Mouse (Mus musculus): Measurements from ENCODE around the gene Olfr12.
A peak's percentile ranks its signal among the peaks of the same experiment; 100 is the strongest.

Olfr12 gene

DNA sequence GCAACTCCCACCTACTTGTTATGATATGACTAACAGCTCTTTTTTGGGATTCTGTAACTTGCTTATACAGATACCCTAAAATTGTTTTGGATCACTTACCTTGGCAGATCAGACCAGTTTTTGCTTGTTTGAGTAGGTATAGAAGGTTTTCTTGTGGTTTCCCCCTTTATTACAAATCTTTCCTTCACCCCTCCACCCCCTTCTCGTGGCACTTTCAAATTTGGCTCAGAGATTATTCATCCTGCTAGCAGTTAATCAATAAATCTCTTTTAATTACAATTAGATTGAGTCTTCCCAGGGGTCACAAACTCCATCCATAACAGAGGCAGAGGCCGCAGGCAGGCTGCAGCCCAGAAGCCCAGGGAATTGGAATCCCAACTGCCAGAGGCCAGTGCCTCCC, at the start of gene Olfr12:
Olfr12 (plus strand) TSS at position 301 of the 400 bp plus-strand sequence.
- no peak for DNase-seq (ENCODE audit: low spot score in 2 of 2)

DNA sequence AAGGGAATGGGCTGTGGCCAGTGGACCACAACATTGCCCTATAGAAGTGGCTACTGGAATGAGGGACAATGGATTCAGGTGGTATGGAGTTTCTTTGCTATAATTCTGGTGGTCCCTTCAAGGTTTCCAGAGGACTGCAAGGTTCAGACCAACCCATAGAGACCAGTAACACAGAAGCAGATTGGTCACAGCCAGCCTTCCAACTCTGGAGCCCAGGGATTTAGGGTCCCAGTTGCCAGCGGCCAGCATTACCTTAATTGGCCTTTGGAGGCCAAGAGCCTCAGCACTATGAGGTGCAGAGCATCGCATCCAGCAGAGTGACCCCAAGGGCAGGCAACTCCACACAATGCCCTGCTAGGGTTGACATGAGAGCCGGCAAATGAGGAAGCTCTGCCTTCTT, 46.6 kb upstream of the Olfr12 start, which contains the start of gene Olfr1413:
Olfr1413 (plus strand) TSS at position 301 of the 400 bp plus-strand sequence.
- DNase-seq (ENCODE audit: low spot score in 2 of 2) = no peak

DNA sequence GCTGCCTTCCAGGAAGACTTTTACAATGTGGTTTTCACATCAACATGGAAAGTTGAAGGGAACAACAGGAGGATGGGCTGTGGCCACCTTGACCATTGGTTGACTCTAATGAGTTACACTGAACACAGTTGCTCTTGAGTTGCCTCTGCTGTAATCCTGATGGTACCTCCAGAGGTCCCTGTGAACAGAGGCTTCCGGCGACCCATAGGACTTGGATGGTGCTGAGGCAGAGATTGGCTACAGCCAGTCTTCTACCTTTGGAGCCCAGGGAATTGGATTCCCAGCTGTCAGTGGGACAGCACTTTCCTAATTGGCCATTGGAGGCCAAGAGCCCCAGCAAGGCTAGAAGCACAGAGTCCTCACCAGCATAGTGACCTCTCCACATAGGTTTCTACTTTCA, 32.1 kb upstream of the Olfr12 start, which contains the start of gene Olfr1412:
Olfr1412 (plus strand) TSS at position 301 of the 400 bp plus-strand sequence.
- DNase-seq (ENCODE audit: low spot score in 2 of 2) = no peak

DNA sequence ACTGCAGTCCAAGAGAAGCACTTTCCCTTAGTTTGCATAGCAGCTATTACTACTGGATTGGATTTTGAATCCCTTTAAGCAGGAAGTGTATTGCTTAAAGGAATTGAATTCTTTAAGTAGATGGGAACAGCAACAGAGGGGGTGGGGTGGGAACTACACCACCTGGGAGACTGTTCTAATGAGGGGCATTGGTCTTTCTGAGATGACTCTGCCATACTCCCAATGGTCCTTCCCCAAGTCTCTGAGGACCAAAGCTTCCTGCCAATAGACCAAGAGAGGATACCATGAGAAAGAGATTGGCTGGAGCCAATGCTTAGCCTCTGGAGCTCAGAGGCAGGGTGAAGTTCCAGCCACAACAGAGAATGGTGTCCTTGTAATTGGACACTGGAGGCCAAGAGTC, 23.5 kb upstream of the Olfr12 start, which contains the start of gene Olfr1411:
Olfr1411 (plus strand) TSS at position 301 of the 400 bp plus-strand sequence.
- no peak for DNase-seq (ENCODE audit: low spot score in 2 of 2)

DNA sequence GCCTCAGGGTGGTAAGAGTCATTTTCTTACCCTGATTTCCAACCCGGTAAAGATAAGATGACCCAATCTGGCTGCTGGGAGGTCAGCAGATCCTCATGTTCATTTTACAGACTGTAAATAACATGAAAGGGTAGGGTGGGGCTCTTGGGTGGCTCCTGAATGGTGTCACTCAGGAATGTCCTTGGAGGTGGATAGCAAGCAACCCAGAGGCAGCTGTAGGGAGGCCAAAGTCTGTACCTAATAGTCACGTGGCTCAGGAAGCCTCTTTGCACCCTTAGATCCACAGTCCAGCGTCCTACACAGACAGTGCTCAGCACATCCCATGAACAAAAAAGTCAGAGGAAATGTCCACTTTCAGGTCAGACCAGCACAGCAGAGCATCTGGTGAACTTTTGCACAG, 21.6 kb upstream of the Olfr12 start:
- no peak for DNase-seq (ENCODE audit: low spot score in 2 of 2)

GRCm38 (mm10) chr1:92605482-92605881, 12.1 kb upstream of the Olfr12 start, which contains the start of gene Olfr1410:
Gene Olfr1410, plus strand, starts transcription at chr1:92605782.
- DNase-seq (ENCODE audit: low spot score in 2 of 2) = no peak

- DNase-seq (ENCODE audit: low spot score in 2 of 2) = no peak
Measured at GRCm38 (mm10) chr1:92607711-92608110, 9.9 kb upstream of the Olfr12 start.

DNA sequence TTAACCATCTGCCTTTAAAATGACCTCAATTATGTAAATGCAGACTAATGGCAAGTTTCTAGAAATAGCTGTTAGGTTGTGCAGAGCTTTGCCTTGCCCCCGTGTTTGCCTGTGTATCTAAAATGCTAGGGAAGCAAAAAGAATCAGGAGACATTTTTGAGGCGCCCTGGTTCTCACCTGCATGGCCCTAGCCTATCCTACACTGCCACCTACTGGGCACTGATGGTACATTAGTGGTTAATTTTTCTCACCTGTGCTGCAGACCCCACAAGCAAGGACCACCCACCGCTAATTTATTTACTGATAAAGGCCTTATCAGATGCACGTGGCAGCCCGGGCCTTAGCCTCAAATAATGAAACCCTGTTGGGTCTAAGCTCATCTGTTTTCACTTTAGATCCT, 6.6 kb upstream of the Olfr12 start:
- DNase-seq (ENCODE audit: low spot score in 2 of 2) = peak; percentile 50 to 67

- no peak for DNase-seq (ENCODE audit: low spot score in 2 of 2)
Measured at GRCm38 (mm10) chr1:92613175-92613574, 4.4 kb upstream of the Olfr12 start.

GRCm38 (mm10) chr1:92614516-92614915, 3.1 kb upstream of the Olfr12 start:
- no peak for DNase-seq (ENCODE audit: low spot score in 2 of 2)

DNA sequence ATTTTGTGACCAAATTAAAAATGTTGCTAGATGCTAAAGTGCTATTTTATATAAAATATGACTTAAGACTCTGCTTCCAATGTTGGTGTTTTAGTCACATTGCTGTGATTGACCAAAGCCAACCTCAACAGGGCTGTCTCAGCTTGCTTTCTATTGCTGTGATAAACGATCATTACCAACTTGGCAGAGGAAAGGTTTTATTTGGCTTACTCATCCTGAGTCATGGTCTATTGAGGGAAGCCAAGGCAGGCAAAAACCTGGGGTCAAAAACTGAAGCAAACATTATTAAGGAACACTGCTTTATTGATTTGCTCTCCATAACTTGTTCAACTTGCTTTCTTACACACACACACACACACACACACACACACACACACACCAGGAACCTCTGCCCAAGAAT, 1.5 kb upstream of the Olfr12 start:
- DNase-seq (ENCODE audit: low spot score in 2 of 2) = no peak

DNA sequence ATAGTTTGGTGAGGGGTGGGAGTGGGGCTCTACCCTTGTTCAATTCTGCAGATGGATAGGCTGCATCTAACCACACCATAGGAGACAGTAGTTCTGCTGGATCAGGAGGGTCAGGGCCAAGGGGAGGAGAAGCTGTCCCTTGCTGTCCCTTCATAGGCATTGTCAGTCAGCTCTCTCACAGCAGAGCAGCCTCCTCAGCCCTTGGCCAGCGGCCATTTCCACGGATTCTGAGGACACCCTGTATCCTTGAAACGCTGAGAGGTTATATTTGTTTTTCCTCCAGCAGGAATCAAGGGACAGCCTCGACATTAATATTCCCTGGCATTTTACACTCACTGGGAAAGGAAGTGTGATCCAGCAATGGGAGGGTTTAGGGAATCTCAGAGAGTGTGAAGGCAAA, 772 bp downstream of the Olfr12 start:
- DNase-seq (ENCODE audit: low spot score in 2 of 2) = no peak

DNA sequence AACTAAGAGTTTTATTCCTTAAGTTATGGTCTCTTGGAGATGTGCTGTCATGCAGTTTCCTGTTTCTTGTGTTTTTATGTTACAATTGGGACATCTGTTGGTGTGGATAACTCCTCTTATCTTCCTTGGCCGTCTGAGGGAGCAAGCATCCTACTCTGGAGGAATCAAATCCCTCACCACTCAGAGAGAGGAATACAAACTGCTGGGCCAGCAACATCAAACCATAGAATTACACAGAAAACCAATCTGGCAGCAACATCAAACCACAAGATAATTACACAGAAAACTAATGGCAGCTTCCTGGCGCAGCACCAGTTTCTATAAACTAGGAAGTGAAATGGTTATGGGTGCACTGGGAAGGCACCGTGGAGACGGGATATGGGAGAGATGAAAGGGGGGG, 10.6 kb downstream of the Olfr12 start:
- DNase-seq (ENCODE audit: low spot score in 2 of 2) = no peak

DNA sequence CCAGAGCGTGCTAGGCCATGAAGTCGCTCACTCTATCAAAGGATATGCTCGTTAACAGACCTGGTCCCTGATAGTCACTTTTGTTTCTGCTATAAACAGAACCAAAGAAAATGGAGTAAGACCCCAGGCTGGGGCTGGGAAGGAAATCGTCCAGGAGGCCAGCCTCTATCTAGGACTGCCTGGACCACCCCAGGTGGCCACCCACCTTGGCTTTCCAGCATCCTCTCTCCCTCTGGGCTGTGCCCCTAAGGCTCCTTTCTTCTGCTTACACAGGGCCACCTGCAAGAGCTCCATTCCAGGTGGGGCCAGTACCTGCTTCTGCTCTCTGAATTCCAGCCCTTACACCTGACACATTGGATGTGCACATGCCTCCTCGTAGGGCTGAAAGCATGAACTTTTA, 14.6 kb downstream of the Olfr12 start:
- DNase-seq (ENCODE audit: low spot score in 2 of 2) = no peak

DNA sequence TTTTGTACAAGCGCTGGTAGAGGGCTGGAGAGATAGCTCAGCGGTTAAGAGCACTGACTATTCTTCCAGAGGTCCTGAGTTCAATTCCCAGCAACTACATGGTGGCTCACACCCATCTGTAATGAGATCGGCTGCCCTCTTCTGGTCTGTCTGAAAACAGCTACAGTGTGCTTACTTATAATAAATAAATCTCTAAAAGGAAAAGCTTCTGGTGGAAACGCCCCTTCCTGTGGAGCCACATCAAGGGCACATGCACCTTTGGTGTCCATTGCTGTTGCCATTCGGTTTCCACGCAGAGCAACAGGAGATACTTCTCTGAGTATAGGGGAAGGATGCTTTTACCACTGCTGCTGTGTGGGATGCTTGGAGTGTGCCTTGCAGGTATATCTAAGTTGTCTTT, 15.4 kb downstream of the Olfr12 start:
- peak; percentile 6 to 13 for DNase-seq (ENCODE audit: low spot score in 2 of 2)

GRCm38 (mm10) chr1:92633726-92634125, 16.1 kb downstream of the Olfr12 start:
- DNase-seq (ENCODE audit: low spot score in 2 of 2) = no peak

- no peak for DNase-seq (ENCODE audit: low spot score in 2 of 2)
Measured at GRCm38 (mm10) chr1:92634569-92634968, 17.0 kb downstream of the Olfr12 start.

- DNase-seq (ENCODE audit: low spot score in 2 of 2) = peak; percentile 35 to 46
Measured at GRCm38 (mm10) chr1:92634976-92635599, 17.5 kb downstream of the Olfr12 start.

DNA sequence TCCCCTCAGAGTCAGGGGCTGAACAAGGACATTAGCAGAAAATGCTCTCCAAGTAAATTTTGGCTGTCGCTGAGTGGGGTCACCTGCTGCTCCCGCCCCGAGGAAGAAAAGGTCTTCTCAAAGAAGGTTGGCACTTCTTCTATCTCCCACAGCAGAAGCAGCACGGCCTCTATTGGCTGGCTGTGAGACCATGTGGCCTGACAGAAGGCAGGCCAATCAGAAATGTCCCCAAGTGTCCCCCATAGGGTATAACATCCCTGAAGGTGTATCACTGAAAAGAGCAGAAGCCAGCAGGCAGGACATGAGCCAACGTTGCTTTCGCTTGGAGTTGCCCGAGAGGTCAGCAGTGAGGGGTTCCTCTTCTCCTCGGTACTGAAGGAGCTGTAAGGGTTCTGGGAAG, 18.4 kb downstream of the Olfr12 start:
- no peak for DNase-seq (ENCODE audit: low spot score in 2 of 2)

DNA sequence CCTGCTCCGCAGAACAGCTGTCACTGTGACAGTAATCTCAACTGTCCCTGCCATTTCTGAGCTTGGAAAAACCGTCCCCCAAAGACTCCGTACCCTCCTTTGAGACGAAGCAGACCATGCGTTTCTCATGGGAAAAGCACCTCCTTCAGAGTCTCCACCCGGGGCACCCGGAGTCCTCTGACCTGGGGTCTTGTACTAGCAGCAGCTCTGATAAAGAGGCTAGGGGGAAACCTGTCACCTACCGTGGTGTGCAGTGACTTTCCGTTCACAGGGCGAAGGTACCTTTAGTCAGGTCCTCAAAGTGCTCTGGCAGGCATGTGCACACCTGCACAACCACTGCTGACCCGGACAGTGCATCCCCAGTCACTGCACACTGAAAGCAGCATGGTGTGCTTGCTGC, 19.1 kb downstream of the Olfr12 start:
- peak in 1 of 2 experiments; percentile 15 for DNase-seq (ENCODE audit: low spot score in 2 of 2)

- DNase-seq (ENCODE audit: low spot score in 2 of 2) = peak in 1 of 2 experiments; percentile 15
Measured at GRCm38 (mm10) chr1:92637501-92638172, 20.0 kb downstream of the Olfr12 start.

GRCm38 (mm10) chr1:92638181-92638580, 20.6 kb downstream of the Olfr12 start:
- peak; percentile 45 to 59 for DNase-seq (ENCODE audit: low spot score in 2 of 2)

GRCm38 (mm10) chr1:92638736-92639135, 21.1 kb downstream of the Olfr12 start:
- peak in 1 of 2 experiments; percentile 18 for DNase-seq (ENCODE audit: low spot score in 2 of 2)
